Mouse (Mus musculus): Measurements from ENCODE around the gene Alox5ap. TPM values are rescaled to one million over a fixed set of nuclear protein-coding genes. Genes with fewer than 3 reads are reported as not detected.

The Alox5ap gene
- 1 to 10 TPM in 2 of 3 experiments, not detected in 1; 2.0 to 4.7 TPM for polyA plus RNA-seq (2017; shearing (Covaris generic))

DNA sequence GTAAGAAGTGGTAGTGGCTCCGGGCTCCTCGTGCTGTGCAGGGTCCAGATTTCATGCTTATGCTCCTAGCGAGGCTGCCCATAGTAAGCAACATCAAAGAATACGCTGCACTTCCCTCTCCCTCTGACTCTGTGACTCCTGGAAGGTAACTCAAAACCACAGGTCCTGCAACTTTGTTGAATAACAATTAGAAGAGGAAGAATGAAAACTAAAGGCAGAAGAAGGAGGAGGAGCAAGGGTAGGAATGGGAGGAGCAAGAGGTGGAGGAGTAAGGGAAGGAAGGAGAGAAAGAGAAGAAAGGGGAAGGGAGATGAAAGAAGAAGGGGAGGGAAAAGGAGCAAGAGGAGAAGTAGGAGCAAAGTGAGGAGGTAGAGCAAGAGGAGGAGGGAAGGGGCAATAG is at the start of gene Alox5ap:
TSS of gene Alox5ap (plus strand) at position 363 of the 400 bp plus-strand sequence.
- ATAC-seq, result no peak

DNA sequence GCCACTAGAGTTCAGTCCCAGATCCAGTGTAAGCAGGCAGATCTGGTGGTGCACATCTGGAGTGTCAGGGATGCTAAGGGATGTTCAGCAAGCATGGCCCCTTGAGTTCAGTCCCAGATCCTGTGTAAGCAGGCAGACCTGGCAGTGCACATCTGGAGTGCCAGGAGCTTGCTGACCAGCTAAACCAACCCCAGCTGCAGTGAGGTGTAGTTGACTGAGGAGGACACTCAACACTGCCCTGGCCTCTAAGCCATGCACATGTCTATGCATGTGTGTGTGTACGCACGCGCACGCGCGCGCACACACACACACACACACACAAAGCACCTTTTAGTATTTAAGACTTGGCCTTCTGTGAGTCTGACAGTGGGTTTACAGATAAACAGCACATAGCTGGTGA is 49.0 kb upstream of the Alox5ap start:
- no peak for ATAC-seq

DNA sequence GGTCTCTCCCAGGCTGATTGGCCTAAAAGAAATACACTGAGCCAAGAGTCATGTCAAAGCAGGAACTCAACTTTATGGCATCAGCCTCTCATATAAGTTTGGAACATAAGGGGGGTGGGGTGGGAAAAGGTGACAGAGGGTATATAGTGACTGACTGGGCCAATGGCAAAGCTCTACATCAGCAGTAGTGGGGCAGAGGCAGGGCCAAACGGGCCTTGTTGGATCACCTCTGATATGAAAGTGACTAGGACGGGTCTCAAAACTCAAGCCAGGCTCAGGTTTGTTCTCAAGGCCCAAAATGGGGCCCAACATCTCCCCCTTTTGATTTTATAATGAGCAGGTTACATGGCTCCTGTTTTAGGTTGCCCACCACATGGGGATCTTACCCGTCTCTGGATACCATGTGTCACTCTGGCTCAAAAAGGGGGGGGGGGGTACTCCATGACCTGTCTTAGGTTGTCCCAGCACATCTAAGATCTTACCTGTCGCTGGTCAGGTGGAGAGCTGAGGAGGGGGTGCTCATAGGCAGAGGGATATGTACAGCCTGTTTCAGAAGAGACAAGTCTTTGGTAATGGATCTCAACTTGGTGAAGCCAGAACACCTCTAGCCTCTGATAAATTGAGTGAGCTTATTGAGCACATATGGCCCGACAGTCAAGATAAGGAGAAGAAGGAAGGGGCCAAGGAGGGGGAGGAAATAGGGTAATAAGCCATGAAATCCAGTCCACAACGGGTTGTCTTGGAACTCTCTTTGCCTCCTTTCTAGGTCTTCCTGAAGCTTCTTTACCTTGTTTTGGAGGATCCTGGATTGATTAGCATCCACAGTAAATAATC is 46.8 kb upstream of the Alox5ap start:
- no peak for ATAC-seq

DNA sequence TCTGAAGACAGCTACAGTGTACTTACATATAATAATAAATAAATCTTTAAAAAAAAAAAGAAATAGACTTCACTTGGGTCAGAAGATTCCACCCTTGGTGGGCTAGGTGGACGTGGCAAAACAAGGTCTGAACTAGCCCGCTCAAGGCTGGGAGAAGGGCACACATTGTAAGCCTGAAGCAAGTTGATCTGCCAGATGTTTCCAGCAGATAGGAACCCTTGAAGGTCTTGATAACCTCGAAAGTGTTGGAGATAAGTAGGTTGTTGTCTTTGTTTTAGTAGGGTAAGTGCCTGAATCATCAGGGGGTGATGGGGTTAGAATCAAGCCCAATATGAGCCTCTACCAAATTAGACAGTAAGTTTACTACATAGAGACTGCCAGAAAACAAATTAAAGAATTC is 45.1 kb upstream of the Alox5ap start:
- ATAC-seq, result no peak

DNA sequence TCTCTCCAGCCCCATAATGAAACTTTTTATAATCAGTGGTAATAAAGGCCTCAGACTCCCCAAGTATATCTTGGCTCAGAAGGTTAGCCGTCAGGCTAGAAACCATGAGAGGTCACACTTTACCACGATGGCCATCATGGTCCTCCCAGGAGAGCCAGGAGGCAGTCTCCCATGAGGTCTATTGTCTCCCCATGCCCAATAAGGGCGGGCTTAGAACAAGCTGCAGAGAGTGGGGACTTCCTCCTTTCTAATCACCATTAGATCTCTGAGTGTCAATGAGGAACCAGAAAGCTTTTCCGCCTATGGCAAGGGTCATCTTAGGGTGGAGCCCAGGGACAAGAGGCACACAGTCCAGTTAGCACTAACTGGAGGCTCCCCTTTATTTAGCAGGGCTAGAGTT is 43.2 kb upstream of the Alox5ap start:
- no peak for ATAC-seq

DNA sequence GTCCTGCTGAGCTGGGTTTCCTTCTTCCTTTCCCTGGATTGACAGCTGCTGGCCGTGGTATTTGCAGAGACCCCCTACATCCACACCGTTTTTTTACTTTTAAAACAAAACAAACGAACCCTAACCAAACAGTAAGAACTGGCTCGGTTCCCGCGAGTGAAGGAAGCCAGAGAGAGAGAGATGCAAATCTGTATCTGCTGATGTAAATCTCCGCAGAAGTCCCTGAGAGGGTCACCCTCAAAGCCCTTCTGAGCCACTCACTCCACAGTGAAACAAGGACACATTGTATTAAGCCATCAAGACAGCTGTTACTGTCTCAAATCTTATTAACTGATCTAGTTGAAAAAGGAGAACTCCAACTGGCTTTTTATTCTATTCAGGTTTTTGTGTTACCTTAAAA is 39.9 kb upstream of the Alox5ap start:
- ATAC-seq, result no peak

DNA sequence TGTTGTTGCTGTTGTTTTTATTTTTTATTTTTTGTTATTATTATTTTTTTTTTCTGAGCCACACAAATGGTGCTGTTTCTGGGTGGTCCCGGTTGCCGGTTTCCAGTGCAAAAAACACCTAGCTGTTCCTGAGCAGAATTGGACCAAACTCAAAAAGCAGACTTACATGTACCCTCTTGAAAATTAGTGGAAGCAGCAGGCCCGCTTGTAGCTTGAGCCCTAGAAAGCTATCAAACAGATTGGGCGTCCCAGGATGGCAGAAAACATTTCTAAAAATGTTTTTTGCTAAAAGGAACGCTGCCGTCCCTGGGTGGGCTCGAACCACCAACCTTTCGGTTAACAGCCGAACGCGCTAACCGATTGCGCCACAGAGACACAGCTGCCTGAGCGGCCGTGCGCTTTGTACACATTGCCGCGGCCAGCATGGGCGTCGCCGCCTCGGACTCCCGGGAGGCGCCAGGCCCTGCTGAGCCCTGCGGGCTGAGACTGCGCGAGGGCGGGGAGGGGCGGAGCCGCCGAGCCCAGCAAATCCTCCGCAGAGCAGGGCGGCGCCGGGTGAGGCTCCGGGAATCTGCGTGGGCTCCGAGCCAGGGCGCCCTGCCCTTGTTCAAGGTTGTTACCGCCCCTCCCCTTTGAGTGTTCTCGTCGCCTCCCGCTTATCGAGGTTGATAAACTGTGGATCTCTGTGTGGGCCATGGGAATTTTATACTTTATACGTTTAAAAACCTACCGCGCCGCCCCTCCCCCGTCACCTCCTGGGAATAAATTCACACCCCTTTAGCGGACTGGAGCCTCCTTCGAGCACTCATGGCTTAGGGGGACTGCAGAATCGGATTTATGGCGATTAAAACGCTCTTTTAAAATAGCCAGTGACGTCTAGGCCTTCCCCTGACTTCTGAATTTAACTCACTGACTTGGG is 35.6 kb upstream of the Alox5ap start:
- ATAC-seq, result peak; percentile 96

DNA sequence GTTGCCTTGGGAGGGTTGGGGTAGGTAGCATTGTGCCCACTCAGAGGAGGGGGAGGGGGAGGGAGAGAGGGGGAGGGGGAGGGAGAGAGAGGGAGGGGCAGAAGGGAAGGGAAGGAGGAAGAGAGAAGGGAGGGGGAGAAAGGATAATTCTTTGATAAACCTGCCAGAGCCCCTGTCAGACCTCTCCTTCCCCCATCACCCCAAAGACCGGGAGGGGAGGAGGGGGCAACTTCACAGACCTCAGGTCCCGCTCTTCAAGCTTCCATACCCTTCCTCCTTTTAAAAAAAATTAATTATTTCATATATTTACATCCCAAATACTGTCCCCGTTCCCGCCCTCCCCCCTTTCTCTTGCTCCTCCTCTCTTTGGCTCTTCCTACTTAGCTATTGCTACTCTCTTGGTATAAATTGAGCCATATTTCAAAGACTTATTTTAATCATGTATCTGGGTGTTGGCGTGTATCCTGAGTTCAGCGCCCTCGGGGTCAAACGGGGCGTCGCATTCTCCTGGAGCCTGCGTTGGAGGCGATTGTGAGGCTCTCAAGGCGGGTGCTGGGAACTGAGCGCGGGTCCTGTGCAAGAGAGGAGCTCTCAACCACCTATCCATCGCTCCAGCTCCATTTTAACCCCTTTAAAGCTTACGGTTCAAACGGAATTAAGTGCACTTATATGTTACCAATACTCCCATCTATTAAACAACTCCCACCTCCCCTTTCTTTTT is 34.8 kb upstream of the Alox5ap start:
- no peak for ATAC-seq

DNA sequence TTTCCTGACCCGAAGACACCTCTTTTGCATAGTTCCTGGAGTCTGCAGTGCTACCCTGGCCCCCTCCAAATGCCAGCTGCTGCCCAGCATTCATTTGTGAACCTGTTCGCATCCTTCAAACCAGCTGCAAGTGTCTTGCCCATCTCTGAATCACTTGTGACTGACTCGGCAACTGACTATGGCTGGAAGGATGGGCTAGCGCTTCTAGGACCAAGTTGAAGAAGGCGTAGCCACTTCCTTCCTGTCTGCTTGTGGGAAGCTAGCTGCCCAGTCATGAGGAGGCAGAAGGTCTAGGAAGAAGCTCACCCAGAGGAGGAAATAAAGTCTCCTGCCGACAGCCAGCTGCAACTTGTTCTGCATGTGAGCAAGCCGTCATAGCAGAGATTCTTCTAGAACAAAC is 29.6 kb upstream of the Alox5ap start:
- ATAC-seq, result peak; percentile 61

DNA sequence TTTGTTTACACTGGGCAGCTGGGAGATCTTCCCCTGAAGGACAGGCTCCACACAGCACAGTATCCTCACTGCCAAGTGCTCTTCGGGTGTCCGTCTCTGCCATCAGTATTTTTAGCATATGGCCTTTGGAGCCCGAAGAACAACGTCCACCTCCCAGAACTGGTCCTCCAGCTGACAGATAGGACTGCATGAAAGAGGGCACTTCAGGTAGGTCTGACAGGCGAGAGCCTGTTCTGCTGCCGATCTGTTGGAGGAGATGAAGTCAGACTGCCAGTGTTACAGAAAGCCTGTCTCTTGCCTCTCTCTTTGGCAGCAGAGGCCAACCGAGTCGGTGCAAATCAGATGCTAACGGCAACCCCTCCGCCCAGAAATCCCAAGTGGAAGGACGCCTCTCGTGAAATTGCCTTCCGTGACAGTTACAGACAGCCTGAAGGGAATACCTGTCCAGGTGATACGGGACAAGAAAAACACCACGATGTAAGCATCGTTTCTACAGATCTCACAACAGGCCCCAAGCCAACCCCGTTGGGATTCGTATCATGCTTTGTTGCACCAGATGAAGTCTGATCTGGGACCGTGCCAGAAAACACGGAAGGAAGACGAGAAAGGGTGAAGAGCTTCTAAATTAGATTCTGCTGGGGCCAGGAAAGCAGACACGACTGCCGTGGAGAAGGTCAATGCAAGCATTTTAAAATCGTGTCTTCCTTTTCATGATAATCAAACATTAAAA is 27.2 kb upstream of the Alox5ap start:
- ATAC-seq, result no peak

DNA sequence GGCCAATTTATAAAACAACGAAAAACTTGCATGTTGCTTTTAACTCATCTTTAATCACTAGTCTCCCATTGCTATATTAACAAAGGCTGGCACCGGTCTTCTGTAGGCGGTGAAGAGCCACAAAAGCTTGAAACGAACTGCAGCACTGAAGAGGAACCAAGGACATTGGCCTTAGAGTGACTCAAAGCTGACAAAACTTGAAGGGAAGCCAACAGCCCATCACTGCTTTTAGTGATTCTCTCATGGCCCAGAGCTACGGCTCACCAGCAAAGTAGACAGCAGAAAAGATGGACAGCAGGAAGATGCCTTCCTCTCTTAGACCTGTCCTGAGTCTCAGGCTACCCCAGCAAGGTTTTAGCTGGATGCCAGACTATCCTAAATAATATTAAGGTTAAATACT is 22.1 kb upstream of the Alox5ap start:
- ATAC-seq, result no peak

DNA sequence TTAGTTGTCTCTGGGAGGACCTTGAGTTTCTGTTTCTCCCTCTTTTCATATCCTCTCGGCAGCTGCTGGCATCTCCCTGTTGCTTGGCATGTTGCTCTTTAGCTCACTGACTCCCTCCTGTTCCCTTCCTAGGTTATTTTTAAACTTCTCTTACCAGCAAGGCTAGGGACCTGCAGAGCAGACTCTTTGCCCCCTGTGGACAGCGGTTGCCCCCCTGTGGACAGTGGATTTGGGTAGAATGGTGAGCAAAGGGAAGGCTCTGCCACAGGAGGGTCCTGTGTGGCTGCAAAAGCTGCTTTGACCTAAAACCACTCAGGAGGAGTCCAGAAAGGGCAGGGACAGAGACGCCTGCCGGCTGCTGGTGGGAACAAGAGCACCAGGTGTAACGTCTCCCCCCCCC is 21.5 kb upstream of the Alox5ap start:
- ATAC-seq, result no peak

DNA sequence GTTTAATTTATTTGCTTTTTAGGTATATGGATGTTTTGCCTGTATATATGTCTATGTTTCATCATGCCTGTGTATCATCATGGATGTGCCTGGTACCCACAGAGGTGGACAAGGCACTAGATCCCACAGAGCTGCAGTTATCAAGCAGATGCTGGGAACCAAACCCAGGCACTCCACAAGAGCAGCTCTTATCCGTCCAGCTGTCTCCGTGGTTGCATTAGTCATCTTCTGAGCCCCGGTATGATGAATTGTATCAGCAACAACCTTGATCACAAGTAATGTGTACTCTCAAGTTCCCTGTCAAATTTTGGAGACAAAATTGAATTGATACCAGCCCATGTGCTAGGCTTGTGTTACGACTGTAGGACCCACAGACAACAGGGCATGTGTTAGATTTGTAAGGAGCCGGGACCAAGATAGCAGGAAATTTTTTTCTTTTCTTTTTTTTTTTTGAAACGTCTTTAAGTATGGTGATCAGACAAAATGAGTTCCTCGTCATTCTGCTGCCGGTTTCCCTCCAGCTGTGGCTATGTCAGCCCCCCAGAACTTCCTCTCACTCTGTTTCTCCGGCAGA is 19.1 kb upstream of the Alox5ap start:
- peak; percentile 17 for ATAC-seq

DNA sequence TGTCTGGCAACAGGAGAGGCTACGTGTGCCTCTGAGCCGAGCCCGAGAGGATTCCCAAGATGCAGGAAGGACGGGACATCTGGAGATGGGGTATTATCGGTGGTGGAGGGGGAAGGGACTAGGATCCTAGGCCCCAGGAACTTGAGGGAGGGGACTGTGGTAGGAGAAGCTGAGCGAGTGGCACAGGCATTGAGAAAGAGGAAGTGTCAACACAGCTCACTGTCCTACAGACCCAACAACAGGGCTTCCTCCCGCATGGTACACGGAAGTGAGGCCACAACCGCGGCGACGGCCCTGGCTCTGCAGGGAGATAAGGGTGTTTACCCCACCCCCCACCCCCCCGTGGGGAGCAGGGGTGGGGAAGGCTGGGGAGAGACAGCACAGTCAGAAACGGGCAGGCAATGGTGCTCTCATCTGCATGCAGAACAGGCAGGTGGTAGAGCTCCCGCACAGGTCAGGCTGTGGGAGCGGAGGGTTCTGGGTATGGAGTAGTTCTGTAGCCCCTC is 18.5 kb upstream of the Alox5ap start:
- ATAC-seq, result peak; percentile 96

DNA sequence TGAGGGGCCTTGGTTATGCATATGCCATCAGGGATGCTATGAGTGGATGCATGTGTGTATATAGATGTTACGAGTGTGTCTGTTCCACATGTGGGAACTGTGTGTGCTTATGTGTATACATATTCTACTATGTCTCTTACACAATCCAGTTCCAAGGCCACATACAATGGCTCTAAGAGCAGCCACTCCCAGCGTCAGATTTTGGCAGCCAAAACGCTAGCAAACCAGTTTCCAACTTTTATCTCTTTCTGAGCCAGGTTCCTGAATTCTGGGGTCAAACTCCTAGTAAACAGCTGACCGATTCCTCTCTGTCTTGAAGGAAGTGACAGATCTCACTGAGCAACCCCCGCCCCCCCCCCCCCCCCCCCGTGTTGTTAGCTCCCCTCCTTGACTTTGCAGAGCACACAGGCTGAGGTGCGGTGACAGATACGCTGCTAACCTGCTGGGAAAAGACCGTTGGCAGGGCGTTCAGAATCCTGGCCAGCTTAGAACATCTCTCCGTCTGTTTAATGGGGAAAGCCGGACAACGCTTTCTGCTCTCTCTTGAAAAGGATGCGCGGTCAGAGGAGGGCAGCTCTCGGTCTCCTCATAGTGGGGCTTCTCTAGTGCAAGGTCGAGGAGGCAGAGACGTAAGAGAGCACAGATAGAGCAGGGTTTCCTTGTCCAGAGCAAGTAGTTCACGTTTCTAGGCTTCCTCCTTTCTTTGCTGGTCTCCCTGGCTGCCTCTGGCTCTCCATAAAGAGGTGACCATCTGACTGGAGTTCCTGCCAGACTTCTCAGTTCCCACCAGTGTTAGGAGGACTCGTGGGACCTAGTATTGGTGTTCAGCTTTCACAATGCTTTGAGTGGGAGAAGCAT is 17.3 kb upstream of the Alox5ap start:
- ATAC-seq, result no peak

DNA sequence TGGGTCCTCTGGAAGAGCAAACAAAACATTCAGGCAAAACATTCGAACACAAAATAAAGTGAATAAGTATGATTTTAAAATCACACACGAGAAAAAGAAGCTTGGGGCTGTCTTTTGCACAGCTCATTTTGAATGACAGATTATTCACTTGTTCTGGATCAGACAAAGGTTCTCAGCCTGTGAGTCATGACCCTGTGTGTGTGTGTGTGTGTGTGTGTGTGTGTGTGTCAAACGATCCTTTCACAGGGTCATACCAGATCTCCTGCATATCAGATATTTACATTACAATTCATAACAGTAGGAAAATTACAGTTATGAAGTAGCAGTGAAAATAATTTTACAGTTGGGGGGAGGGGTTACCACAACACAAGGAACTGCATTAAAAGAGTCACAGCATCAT is 12.3 kb upstream of the Alox5ap start:
- ATAC-seq, result no peak

DNA sequence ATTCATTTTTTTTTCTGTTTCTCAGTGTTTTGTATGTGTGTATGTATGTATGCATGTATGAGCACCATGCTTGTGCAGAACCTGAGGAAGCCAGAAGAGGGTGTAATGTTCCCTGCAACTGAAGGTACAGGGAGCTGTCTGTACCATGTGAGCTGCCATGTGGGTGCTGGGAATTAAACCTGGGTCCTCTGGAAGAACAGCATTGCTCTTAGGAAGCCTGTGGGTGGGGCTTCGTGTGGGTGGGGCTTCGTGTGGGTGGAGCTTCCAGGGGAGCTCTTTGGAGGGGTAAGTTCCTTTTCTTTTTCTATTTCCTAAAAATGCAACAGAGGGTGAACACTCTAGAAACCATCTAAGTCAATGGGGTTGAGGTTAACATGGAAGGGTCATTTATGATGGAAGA is 11.1 kb upstream of the Alox5ap start:
- no peak for ATAC-seq

DNA sequence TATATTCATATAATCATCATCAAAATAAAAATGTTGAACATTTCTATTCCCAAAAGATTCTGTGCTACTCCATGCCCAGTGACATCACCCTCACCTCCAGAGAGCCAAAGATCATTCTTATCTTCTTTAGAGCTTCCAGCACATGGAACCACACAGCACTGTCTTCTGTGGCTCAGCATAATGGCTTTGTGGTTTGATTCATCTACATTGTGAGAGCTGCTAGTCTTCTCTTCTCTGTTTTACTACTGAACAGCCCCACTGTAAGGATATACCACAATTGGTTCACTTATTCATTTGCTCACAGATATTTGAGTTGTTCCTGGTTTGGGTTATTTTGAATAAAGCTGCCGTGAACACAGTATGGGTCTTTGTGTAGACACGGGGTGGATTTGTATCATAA is 9.0 kb upstream of the Alox5ap start:
- ATAC-seq, result no peak

DNA sequence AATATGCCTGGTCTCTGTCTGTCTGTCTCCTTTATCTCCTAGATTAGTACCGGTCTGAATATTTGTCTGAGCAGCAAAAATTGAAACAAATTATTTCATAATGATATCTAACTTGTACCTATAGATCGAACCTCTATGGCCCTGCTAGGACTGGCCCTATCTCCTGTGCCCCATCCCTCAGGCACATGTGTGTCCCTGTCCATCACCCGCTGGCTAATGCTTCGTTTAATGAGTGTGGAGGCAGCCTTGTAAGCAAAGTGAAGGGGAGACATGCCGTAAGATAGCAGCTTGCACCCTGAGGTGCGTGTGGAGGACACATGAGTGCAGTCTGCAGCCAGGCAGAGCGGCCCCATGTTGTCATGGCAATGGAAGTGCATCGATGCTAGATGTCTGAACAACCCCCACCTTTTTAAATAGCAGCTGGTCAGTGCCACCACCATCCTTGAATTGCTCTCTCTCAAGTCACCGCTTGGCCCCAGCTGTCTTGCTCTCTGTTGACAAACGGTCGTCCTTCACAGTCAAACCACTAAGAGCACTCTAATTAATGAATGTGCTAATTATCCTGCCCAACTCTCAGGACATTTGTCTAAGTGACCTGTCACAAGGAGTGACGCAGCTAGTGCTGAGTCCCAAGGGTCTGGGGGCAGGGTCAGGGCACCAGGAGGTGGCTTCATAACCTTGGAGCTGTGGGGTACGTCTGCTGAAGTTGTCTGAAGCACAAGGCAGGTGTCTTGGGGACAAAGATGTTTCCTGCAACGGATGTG is 6.9 kb upstream of the Alox5ap start:
- ATAC-seq, result no peak

DNA sequence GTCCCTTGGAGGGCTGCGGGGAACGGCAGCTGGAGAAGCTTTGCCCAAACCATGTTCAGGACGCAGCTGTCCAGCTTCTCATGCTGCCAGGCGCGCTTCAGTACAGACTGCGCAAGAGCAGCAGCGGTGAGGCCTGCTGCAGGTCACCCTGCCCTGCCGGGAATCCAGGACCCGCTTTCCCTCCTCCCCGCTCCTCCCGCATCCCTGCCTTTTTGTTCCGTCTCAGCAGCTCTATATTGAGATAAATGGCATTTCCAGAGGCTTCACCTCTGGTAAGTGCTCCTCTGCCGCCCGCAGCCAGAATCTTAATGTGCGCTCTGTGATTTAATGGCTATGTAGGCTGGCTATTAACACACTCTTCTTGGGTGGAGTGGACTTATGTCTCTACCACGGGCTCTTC is 5.5 kb upstream of the Alox5ap start:
- ATAC-seq, result no peak
